Mouse (Mus musculus) kidney, adult 2 months (tissue): Measurements from ENCODE around the gene Mark4.

Experiments used
- CTCF ChIP-seq: fragments of 200-500 bp; conservative IDR thresholded peaks from 2 replicates; pipeline ENCODE4 v1.5.1; 2011; ENCODE audit warnings: low read depth, mild to moderate bottlenecking, control low read depth, low read length, moderate library complexity, mixed read lengths; ENCODE audit not compliant: insufficient read depth, insufficient read length
- POLR2A ChIP-seq: fragments of 200-500 bp; IDR thresholded peaks from one replicate; pipeline ENCODE4 v1.6.1; 2011; ENCODE audit warnings: low read depth, low read length, control low read depth

- TF ChIP-seq CTCF = no peak
- TF ChIP-seq POLR2A = no peak
Observed at GRCm38 (mm10) chr7:19410766-19411344, 47.8 kb downstream of the Mark4 start.
